Comparison of ENCODE assay signal across 8 mouse cellular contexts in genomic region chr4:45183818-45184520, GRCm38 (mm10). TPM values are rescaled to one million over a fixed set of nuclear protein-coding genes. Genes with fewer than 3 reads are reported as not detected.
DNase-seq lines count a peak whose midpoint lies in the region; ATAC-seq and TF ChIP-seq lines count a peak whose summit lies in the region.

No protein-coding gene starts in this region.

- DNase-seq in left cerebral cortex, postnatal 14 days (ENCODE audit: low spot score in 2 of 2): peak; percentile 20 to 54
- no peak for DNase-seq in left cerebral cortex, postnatal 36 days (ENCODE audit: low spot score in 2 of 2)
- DNase-seq in embryonic facial prominence, embryonic 11.5 days (ENCODE audit: low spot score): no peak
- peak; percentile 48 for DNase-seq in midbrain, postnatal 0 days (ENCODE audit: low spot score)
- no peak for DNase-seq in T-cell, adult 2 months (ENCODE audit: low spot score)
- no peak for DNase-seq in thymus, postnatal 14 days
- no peak for DNase-seq in cerebellum, postnatal 36 days

- no peak; the same call in 1 of the 2 replicates for ATAC-seq in embryonic facial prominence, embryonic 11.5 days (replicated peaks; ENCODE audit: insufficient number of reproducible peaks, low FRiP score, low TSS enrichment, low read depth)
- ATAC-seq in hindbrain, embryonic 13.5 days (ENCODE audit: low FRiP score): peak; percentile 47; the same call in 1 of the 2 replicates
- ATAC-seq in midbrain, postnatal 0 days (ENCODE audit: low FRiP score): peak; percentile 53; the same call in 1 of the 2 replicates

- peak overlapping the region; percentile 67 for H3K9ac ChIP-seq in embryonic facial prominence, embryonic 11.5 days (replicated peaks; ENCODE audit: low read length)
- H3K9ac ChIP-seq in hindbrain, embryonic 13.5 days: peak overlapping the region; percentile 78
- H3K9ac ChIP-seq in midbrain, postnatal 0 days (replicated peaks; ENCODE audit: low read length, poor library complexity, severe bottlenecking): peak overlapping the region; percentile 68

- no peaks in the 10 kb centered on the region for H3K36me3 ChIP-seq in embryonic facial prominence, embryonic 11.5 days (replicated peaks; ENCODE audit: control insufficient read depth, insufficient read depth, low read depth, low read length)
- no peaks in the 10 kb centered on the region for H3K36me3 ChIP-seq in hindbrain, embryonic 13.5 days
- no peaks in the 10 kb centered on the region for H3K36me3 ChIP-seq in midbrain, postnatal 0 days (ENCODE audit: insufficient read depth, low read length)

- no peaks in the 10 kb centered on the region for H3K9me3 ChIP-seq in embryonic facial prominence, embryonic 11.5 days (replicated peaks; ENCODE audit: control insufficient read depth, low read length)
- no peaks in the 10 kb centered on the region for H3K9me3 ChIP-seq in hindbrain, embryonic 13.5 days
- no peaks in the 10 kb centered on the region for H3K9me3 ChIP-seq in midbrain, postnatal 0 days (ENCODE audit: low read length)

- WGBS in embryonic facial prominence, embryonic 11.5 days: 25% methylated on average over 13 of the region's 13 CpGs
- WGBS in hindbrain, embryonic 13.5 days: 28% methylated on average over 13 of the region's 13 CpGs
- 26% methylated on average over 13 of the region's 13 CpGs for WGBS in midbrain, postnatal 0 days

- H3K4me3 ChIP-seq in embryonic facial prominence, embryonic 11.5 days (ENCODE audit: low read depth, low read length): peak overlapping the region; percentile 66
- H3K4me3 ChIP-seq in hindbrain, embryonic 13.5 days: peak overlapping the region; percentile 67
- H3K4me3 ChIP-seq in midbrain, postnatal 0 days (ENCODE audit: low read depth, low read length): peak overlapping the region; percentile 78

- peaks cover 6% of the 10 kb centered on the region; the same call in 1 of the 2 replicates for H3K27me3 ChIP-seq in embryonic facial prominence, embryonic 11.5 days (ENCODE audit: control insufficient read depth, insufficient read depth, low read length)
- peaks cover 49% of the 10 kb centered on the region for H3K27me3 ChIP-seq in hindbrain, embryonic 13.5 days
- no peaks in the 10 kb centered on the region for H3K27me3 ChIP-seq in midbrain, postnatal 0 days (ENCODE audit: insufficient read depth, low read length)

- peak overlapping the region; percentile 99 for H3K4me2 ChIP-seq in embryonic facial prominence, embryonic 11.5 days (ENCODE audit: low read depth, low read length)
- peak overlapping the region; percentile 99 for H3K4me2 ChIP-seq in hindbrain, embryonic 13.5 days
- H3K4me2 ChIP-seq in midbrain, postnatal 0 days (ENCODE audit: low read depth, low read length, poor library complexity, severe bottlenecking): peak overlapping the region; percentile 97

- no peak overlapping the region for H3K27ac ChIP-seq in embryonic facial prominence, embryonic 11.5 days (replicated peaks; ENCODE audit: low read depth, low read length)
- H3K27ac ChIP-seq in hindbrain, embryonic 13.5 days: 0 out of 2 replicates have a peak overlapping the region, but pooled peaks have one; percentile 23
- H3K27ac ChIP-seq in midbrain, postnatal 0 days (ENCODE audit: low read depth, low read length): peak overlapping the region; percentile 32; the same call in 1 of the 2 replicates

- no peaks in the 10 kb centered on the region; the same call in none of the 2 replicates for H3K4me1 ChIP-seq in embryonic facial prominence, embryonic 11.5 days (ENCODE audit: control insufficient read depth, insufficient read depth, low read length)
- H3K4me1 ChIP-seq in hindbrain, embryonic 13.5 days (replicated peaks): peaks cover 15% of the 10 kb centered on the region
- H3K4me1 ChIP-seq in midbrain, postnatal 0 days (ENCODE audit: insufficient read depth, low read length): no peaks in the 10 kb centered on the region

- TF ChIP-seq CTCF in midbrain, postnatal 0 days (IDR thresholded peaks at IDR 0.05): no peak

- intact Hi-C loops in left cerebral cortex, postnatal 14 days (cut with DNase I): no loop called here
- intact Hi-C loops in left cerebral cortex, postnatal 36 days (cut with DNase I): no loop called here

RNA-seq across cellular contexts. Expression of gene Frmpd1, which starts 0.7 kb away (rescaled TPM):
- total RNA-seq in left cerebral cortex, postnatal 14 days (2021): 10 to 100 TPM; 12.7 to 16.1 TPM
- 10 to 100 TPM; 11.7 to 16.4 TPM for total RNA-seq in left cerebral cortex, postnatal 36 days (2021)
- 1.2 TPM in 2 replicates for polyA plus RNA-seq in embryonic facial prominence, embryonic 11.5 days (2014; fragmentation: Nextera tagmentation; extraction: Ambion mirVana)
- 1.2 and 1.3 TPM in 2 replicates for polyA plus RNA-seq in hindbrain, embryonic 13.5 days (2015; fragmentation: Nextera tagmentation; extraction: Ambion mirVana)
- 5.9 and 9.6 TPM in 2 replicates for total RNA-seq in midbrain, postnatal 0 days (2014; rRNA removed)
- 3.0 and 3.2 TPM in 2 replicates for polyA plus RNA-seq in midbrain, postnatal 0 days (2015; fragmentation: Nextera tagmentation; extraction: Ambion mirVana)

Comparison
In these comparisons a context has a peak if more than half of its experiments do, and no peak if none do; other contexts are left out.
1. DNase-seq: peak in left cerebral cortex, postnatal 14 days (2 of 2) and midbrain, postnatal 0 days (single experiment); none in left cerebral cortex, postnatal 36 days (0 of 2), embryonic facial prominence, embryonic 11.5 days (single experiment), T-cell, adult 2 months (single experiment), thymus, postnatal 14 days (single experiment) and cerebellum, postnatal 36 days (0 of 2).
2. Peak in every context shown above with its lines, with median percentiles within 50 percentile points of each other: H3K4me2 ChIP-seq, H3K4me3 ChIP-seq and H3K9ac ChIP-seq.